Mouse (Mus musculus) frontal cortex, postnatal 36 days (tissue): Measurements from ENCODE around the gene Tacc3.

Experiments used
- DNase-seq, 2 experiments: peaks; one replicate each; pipeline ENCODE4 v3.0.0; 2022; ENCODE audit warnings: low spot score in 2 of 2

Gene Tacc3

GRCm38 (mm10) chr5:33657787-33658663 lies at the start of gene Tacc3, which contains the start of gene Tmem129:
TSS of gene Tacc3 (plus strand) at chr5:33658128.
TSS of gene Tmem129 (minus strand) at chr5:33658416.
- DNase-seq = peak; percentile 98 to 99

- DNase-seq = no peak
These were observed 48.7 kb upstream of the Tacc3 start for GRCm38 (mm10) chr5:33609226-33609625.

- DNase-seq = no peak
These were observed 46.1 kb upstream of the Tacc3 start for GRCm38 (mm10) chr5:33611795-33612194.

- DNase-seq = no peak
These were observed 43.5 kb upstream of the Tacc3 start for GRCm38 (mm10) chr5:33614391-33614790.

- DNase-seq = no peak
These were observed 35.3 kb upstream of the Tacc3 start for GRCm38 (mm10) chr5:33622671-33623070.

GRCm38 (mm10) chr5:33623766-33624165 lies 34.2 kb upstream of the Tacc3 start:
- no peak for DNase-seq

- DNase-seq = no peak
These were observed 30.0 kb upstream of the Tacc3 start for GRCm38 (mm10) chr5:33627968-33628367.

GRCm38 (mm10) chr5:33628820-33629300 lies 29.1 kb upstream of the Tacc3 start:
- DNase-seq = peak in 1 of 2 experiments; percentile 45

GRCm38 (mm10) chr5:33629301-33629987 lies 28.5 kb upstream of the Tacc3 start, which contains the start of the genes Fam53a and Gm9903:
TSS of gene Fam53a (minus strand) at chr5:33629635.
TSS of gene Gm9903 (plus strand) at chr5:33629925.
- peak; percentile 99 to 100 for DNase-seq

- DNase-seq = no peak
These were observed 27.9 kb upstream of the Tacc3 start for GRCm38 (mm10) chr5:33630061-33630460.

- no peak for DNase-seq
These were observed 27.3 kb upstream of the Tacc3 start for GRCm38 (mm10) chr5:33630615-33631014.

GRCm38 (mm10) chr5:33632526-33632925 lies 25.4 kb upstream of the Tacc3 start:
- DNase-seq = no peak

- DNase-seq = no peak
These were observed 22.6 kb upstream of the Tacc3 start for GRCm38 (mm10) chr5:33635361-33635760.

GRCm38 (mm10) chr5:33637606-33638350 lies 20.1 kb upstream of the Tacc3 start:
- no peak for DNase-seq

- DNase-seq = no peak
These were observed 19.1 kb upstream of the Tacc3 start for GRCm38 (mm10) chr5:33638826-33639225.

GRCm38 (mm10) chr5:33640652-33641051 lies 17.3 kb upstream of the Tacc3 start:
- peak in 1 of 2 experiments; percentile 59 for DNase-seq

GRCm38 (mm10) chr5:33651017-33651416 lies 6.9 kb upstream of the Tacc3 start:
- no peak for DNase-seq

GRCm38 (mm10) chr5:33651541-33651920 lies 6.4 kb upstream of the Tacc3 start:
- no peak for DNase-seq

- DNase-seq = peak; percentile 95 to 97
These were observed 5.8 kb upstream of the Tacc3 start, which contains the start of gene Slbp for GRCm38 (mm10) chr5:33651921-33652782. TSS of gene Slbp (minus strand) at chr5:33652574.

GRCm38 (mm10) chr5:33652783-33653173 lies 5.2 kb upstream of the Tacc3 start:
- no peak for DNase-seq

GRCm38 (mm10) chr5:33654424-33654823 lies 3.5 kb upstream of the Tacc3 start:
- DNase-seq = no peak
